In the genomic region with DNA sequence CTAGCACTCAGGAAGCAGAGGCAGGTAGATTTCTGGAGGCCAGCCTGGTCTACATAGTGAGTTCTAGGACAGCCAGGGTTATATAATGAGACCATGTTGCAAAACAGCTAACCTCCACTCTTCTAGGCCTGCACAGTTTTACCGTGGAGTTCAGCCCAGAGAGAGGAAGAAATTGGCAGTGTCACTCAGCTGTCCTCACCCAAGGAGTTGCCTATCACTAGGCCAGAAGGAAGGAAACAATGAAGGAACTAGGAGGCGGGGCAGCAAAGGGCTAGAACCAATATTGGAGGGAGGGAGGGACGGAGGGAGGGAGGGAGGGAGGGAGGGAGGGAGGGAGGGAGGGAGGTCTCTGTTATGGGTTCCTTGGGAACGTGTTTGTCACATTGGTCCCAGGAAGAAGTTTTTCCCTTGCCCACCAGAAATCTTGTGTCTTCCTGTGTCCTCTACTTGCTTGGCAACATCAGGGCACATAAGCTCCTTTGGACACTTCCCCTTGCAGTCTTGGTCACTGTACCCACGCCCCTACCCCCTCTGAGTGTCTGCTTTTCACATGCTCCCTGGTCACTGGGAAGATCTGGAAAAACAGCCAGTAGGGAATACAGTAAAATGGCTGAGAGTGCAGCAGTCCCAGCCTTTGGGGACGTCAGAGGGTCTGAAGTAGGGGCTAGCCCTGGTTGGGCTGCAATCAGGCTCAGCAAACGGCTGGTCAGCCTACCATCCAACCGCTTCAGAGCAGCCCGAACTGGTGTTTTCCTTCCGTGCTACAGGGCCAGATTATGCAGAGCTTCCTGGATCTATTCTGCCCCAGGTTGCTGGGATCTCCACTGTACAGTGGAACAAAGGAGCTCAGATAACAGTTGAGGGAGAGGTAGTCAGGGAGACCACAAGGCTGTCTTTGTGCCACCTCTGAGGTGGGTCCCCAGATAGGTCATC, we compare ENCODE assay signal across 8 mouse cellular contexts. TPM values are rescaled to one million over a fixed set of nuclear protein-coding genes. Genes with fewer than 3 reads are reported as not detected.
DNase-seq lines count a peak whose midpoint lies in the region; ATAC-seq lines count a peak whose summit lies in the region.

No protein-coding gene starts in this region.

- peak; percentile 50 for ATAC-seq in kidney, embryonic 15.5 days (replicated peaks; ENCODE audit: low FRiP score)
- peak; percentile 51 to 64 for ATAC-seq in hematopoietic stem cell, adult 5-6 weeks (replicated peaks in 1 of 2; ENCODE audit: insufficient read depth in 1 of 2, low FRiP score in 2 of 2, low TSS enrichment in 1 of 2, low read depth in 1 of 2, poor library complexity in 2 of 2, severe bottlenecking in 2 of 2)
- peak; percentile 79 for ATAC-seq in megakaryocyte, adult 5-6 weeks (ENCODE audit: poor library complexity, severe bottlenecking)

- DNase-seq in kidney, adult 18-20 months: no peak
- peak; percentile 55 for DNase-seq in R1 (ENCODE audit: low read depth, low spot score)
- no peak for DNase-seq in gastrocnemius, postnatal 4 days (ENCODE audit: low spot score in 2 of 2)
- DNase-seq in left cerebral cortex, adult 11 months (ENCODE audit: low spot score): no peak
- DNase-seq in embryo, embryonic 11 days: no peak

- H3K36me3 ChIP-seq in kidney, embryonic 15.5 days: no peaks in the 10 kb centered on the region

- WGBS in kidney, embryonic 15.5 days: 46% methylated on average over 8 of the region's 10 CpGs

- H3K9ac ChIP-seq in kidney, embryonic 15.5 days: no peak overlapping the region

- 0 out of 2 replicates have a peak overlapping the region, but pooled peaks have one; percentile 1 for H3K4me2 ChIP-seq in kidney, embryonic 15.5 days

- no peaks in the 10 kb centered on the region for H3K27me3 ChIP-seq in kidney, embryonic 15.5 days

- H3K27ac ChIP-seq in kidney, embryonic 15.5 days: peak overlapping the region; percentile 70

- no peak overlapping the region for H3K4me3 ChIP-seq in kidney, embryonic 15.5 days (replicated peaks)

- H3K4me1 ChIP-seq in kidney, embryonic 15.5 days: peaks cover 71% of the 10 kb centered on the region

- no peaks in the 10 kb centered on the region for H3K9me3 ChIP-seq in kidney, embryonic 15.5 days (replicated peaks)

RNA-seq across cellular contexts. Expression of gene Myl9, which starts 45.4 kb away (rescaled TPM):
- polyA plus RNA-seq in kidney, embryonic 15.5 days (2015; fragmentation: Nextera tagmentation; extraction: Ambion mirVana): 305 and 466 TPM in 2 replicates
- total RNA-seq in hematopoietic stem cell, adult 5-6 weeks (2017): 0.89 TPM in 1 of 2 replicates, not detected in the other
- total RNA-seq in megakaryocyte, adult 5-6 weeks (2015): not detected in 2 replicates
- total RNA-seq in megakaryocyte, adult 5-6 weeks (2017): not detected in 2 replicates
- 100 to 1,000 TPM; 247 to 265 TPM for total RNA-seq in gastrocnemius, postnatal 4 days (2021)

Comparison
In these comparisons a context has a peak if more than half of its experiments do, and no peak if none do; other contexts are left out.
1. RNA of gene Myl9, which starts 45.4 kb away (total RNA-seq): 247 to 265 TPM in gastrocnemius, postnatal 4 days; 0.89 TPM in hematopoietic stem cell, adult 5-6 weeks and not detected in megakaryocyte, adult 5-6 weeks; every median in the first group is over 100 times any median in the second.
2. Peak in every context shown above with its lines, with median percentiles within 50 percentile points of each other: ATAC-seq.